Mouse (Mus musculus): ENCODE data around the gene Ttc25. TPM values are rescaled to one million over a fixed set of nuclear protein-coding genes. Genes with fewer than 3 reads are reported as not detected.

Gene Ttc25
- polyA plus RNA-seq, 1 experiment from 2014 or later = 0.14 TPM

GRCm38 (mm10) chr11:100594608-100595007 is 49.2 kb downstream of the Ttc25 start:
- Histone ChIP-seq H3K27ac (no peak overlapping the region), H3K4me3 (no peak overlapping the region), H3K9me3 (replicated peaks) (no peaks in the 10 kb centered on the region), H3K4me2 (no peak overlapping the region), H3K36me3 (peaks cover 99% of the 10 kb centered on the region), H3K27me3 (replicated peaks) (no peaks in the 10 kb centered on the region), H3K9ac (no peak overlapping the region), H3K4me1 (no peaks in the 10 kb centered on the region)
- no peak for ATAC-seq
- 78% methylated on average over 7 of the region's 7 CpGs for WGBS (ENCODE audit: insufficient replicate concordance)

DNA sequence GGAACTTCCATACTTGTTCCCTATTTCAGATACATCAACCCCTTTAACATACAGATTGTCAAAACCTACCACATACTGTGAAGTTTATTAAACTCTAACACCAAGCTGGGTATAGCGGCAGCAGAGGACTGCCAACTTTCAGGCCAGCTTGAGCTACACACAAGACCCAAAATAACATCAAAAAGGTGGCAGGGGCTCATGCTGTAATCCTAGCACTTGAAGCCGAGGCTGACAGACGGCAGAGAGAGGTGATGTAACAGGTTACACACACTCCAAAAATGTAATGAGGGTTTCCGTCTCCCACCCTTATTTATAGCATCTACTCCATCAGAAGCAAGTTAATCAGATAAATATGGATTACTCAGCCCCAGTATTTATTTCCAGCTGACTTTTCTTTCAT is 50.1 kb downstream of the Ttc25 start:
- WGBS (ENCODE audit: insufficient replicate concordance) = 77% methylated on average over 4 of the region's 4 CpGs
- Histone ChIP-seq H3K9me3 (replicated peaks) (no peaks in the 10 kb centered on the region), H3K27ac (no peak overlapping the region), H3K4me2 (no peak overlapping the region), H3K9ac (no peak overlapping the region), H3K4me1 (no peaks in the 10 kb centered on the region), H3K27me3 (replicated peaks) (no peaks in the 10 kb centered on the region), H3K4me3 (no peak overlapping the region), H3K36me3 (peaks cover 100% of the 10 kb centered on the region)
- ATAC-seq = no peak

DNA sequence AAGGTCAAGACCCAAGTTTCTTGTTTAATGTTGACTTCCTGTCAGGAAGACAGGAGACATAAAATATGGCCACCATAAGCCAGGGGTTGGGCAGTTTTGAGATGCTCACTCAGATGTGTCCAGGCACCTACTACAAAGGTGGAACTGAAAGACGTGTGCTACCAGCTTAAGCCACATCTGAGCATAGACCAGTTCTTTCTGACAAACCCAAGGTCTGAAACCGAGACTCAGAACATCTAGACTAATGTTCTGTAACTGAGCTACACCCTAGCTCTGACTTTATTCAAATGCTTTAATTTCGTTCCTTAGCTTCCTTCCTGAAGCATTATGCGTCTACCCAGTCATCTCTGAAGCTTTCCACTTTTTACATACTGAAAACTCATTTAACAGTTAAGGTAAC is 52.7 kb downstream of the Ttc25 start:
- Histone ChIP-seq H3K4me2 (no peak overlapping the region), H3K9ac (no peak overlapping the region), H3K9me3 (replicated peaks) (no peaks in the 10 kb centered on the region), H3K4me3 (no peak overlapping the region), H3K27ac (no peak overlapping the region), H3K4me1 (peaks cover 16% of the 10 kb centered on the region), H3K27me3 (replicated peaks) (no peaks in the 10 kb centered on the region), H3K36me3 (peaks cover 93% of the 10 kb centered on the region)
- whole genome bisulfite sequencing (ENCODE audit: insufficient replicate concordance) = 87% methylated on average over 4 of the region's 4 CpGs
- no peak for ATAC-seq

- Histone ChIP-seq H3K4me2 (no peak overlapping the region), H3K36me3 (peaks cover 77% of the 10 kb centered on the region), H3K4me3 (no peak overlapping the region), H3K9ac (no peak overlapping the region), H3K27ac (no peak overlapping the region), H3K27me3 (replicated peaks) (no peaks in the 10 kb centered on the region), H3K9me3 (replicated peaks) (no peaks in the 10 kb centered on the region), H3K4me1 (peaks cover 42% of the 10 kb centered on the region)
- 85% methylated on average over 3 of the region's 3 CpGs for WGBS (ENCODE audit: insufficient replicate concordance)
- no peak for ATAC-seq
Measured at GRCm38 (mm10) chr11:100601372-100601771, 56.0 kb downstream of the Ttc25 start.

GRCm38 (mm10) chr11:100603155-100603554 is 57.7 kb downstream of the Ttc25 start:
- Histone ChIP-seq H3K36me3 (peaks cover 73% of the 10 kb centered on the region), H3K4me3 (no peak overlapping the region), H3K9me3 (replicated peaks) (no peaks in the 10 kb centered on the region), H3K27ac (no peak overlapping the region), H3K9ac (no peak overlapping the region), H3K4me1 (peaks cover 43% of the 10 kb centered on the region), H3K27me3 (replicated peaks) (no peaks in the 10 kb centered on the region), H3K4me2 (no peak overlapping the region)
- 76% methylated on average over 9 of the region's 9 CpGs for WGBS (ENCODE audit: insufficient replicate concordance)
- no peak for ATAC-seq

DNA sequence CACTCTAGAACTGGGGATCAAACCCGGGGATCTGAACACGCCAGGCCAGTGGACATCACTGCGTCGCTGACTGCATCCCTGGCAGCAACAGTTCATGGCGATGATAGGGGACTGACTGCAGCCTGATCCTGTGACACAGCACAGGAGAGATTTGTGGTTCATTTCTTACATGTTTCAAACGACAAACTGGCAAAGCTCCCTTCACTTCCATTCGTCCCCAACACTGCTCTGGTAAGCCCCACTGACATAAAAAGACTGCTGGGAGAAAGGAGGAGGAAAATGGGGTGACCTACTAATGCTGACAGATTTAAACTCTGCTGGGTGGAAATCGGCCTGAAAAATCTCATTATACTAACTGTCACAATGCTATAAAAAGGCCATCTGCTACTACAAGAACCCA is 58.4 kb downstream of the Ttc25 start:
- no peak overlapping the region for H3K4me3 ChIP-seq
- no peak for ATAC-seq
- no peak overlapping the region for H3K27ac ChIP-seq
- 78% methylated on average over 8 of the region's 8 CpGs for WGBS (ENCODE audit: insufficient replicate concordance)
- H3K4me2 ChIP-seq = no peak overlapping the region
- no peaks in the 10 kb centered on the region for H3K27me3 ChIP-seq (replicated peaks)
- H3K9ac ChIP-seq = no peak overlapping the region
- no peaks in the 10 kb centered on the region for H3K9me3 ChIP-seq (replicated peaks)
- peaks cover 73% of the 10 kb centered on the region for H3K36me3 ChIP-seq
- peaks cover 43% of the 10 kb centered on the region for H3K4me1 ChIP-seq

DNA sequence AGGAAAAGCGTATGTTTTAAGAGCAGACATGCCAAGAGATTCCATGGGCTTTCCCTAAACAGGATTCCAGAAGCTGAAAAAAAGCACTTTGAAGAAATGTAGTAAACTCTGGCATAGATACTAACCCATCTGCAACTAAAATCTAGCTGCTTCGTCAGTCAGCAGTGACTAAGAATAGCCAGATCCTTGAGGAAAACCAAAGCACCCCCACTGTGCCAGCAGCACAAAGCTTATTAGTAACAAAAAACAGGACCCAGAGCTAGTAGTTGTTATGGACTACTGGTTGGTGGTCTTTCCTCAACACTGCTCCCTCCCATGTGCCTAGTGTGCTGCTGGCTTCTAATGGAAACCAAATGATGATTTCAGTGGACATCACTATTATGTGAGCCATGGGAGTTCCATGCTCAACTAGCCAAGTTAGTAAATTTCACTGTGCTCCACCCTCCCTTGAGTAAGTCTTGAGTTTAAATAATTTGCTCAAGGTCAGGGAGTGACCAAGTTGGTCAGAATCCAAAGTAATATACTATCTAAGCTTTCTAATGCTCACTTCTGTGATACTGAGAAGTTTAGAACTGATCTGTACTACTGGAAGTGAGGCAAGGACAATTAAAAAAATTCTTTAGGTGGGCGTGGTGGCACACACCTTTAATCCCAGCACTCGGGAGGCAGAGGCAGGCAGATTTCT is 59.1 kb downstream of the Ttc25 start:
- ATAC-seq = no peak
- no peak overlapping the region for H3K4me2 ChIP-seq
- H3K36me3 ChIP-seq = peaks cover 70% of the 10 kb centered on the region
- H3K9me3 ChIP-seq (replicated peaks) = no peaks in the 10 kb centered on the region
- H3K27ac ChIP-seq = no peak overlapping the region
- 77% methylated on average over 4 of the region's 4 CpGs for WGBS (ENCODE audit: insufficient replicate concordance)
- peaks cover 49% of the 10 kb centered on the region for H3K4me1 ChIP-seq
- no peak overlapping the region for H3K9ac ChIP-seq
- no peaks in the 10 kb centered on the region for H3K27me3 ChIP-seq (replicated peaks)
- H3K4me3 ChIP-seq = no peak overlapping the region

- H3K36me3 ChIP-seq = peaks cover 65% of the 10 kb centered on the region
- ATAC-seq = no peak
- no peak overlapping the region for H3K4me3 ChIP-seq
- H3K9me3 ChIP-seq (replicated peaks) = no peaks in the 10 kb centered on the region
- H3K9ac ChIP-seq = no peak overlapping the region
- peaks cover 59% of the 10 kb centered on the region for H3K4me1 ChIP-seq
- WGBS (ENCODE audit: insufficient replicate concordance) = 86% methylated on average over 10 of the region's 10 CpGs
- H3K27ac ChIP-seq = no peak overlapping the region
- H3K4me2 ChIP-seq = no peak overlapping the region
- no peaks in the 10 kb centered on the region for H3K27me3 ChIP-seq (replicated peaks)
Measured at GRCm38 (mm10) chr11:100605451-100605850, 60.0 kb downstream of the Ttc25 start.

DNA sequence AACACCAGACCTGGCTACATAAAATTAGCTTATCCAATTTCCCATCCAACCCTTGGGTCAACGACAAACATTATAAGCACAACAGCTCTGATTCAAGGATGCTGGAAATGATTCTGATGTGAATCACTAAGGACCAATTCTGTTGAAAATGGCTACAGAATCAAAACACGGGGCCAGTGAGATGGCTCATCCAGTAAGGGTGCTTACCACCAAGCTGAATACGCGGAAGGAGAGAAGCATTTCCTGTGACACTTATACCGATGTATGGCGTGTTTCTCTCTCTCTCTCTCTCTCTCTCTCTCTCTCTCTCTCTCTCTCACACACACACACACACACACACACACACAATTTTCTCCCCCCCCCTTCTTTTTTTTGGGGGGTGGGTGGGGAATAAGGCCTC is 61.7 kb downstream of the Ttc25 start:
- ATAC-seq = no peak
- Histone ChIP-seq H3K27me3 (replicated peaks) (no peaks in the 10 kb centered on the region), H3K27ac (no peak overlapping the region), H3K36me3 (peaks cover 60% of the 10 kb centered on the region), H3K4me3 (no peak overlapping the region), H3K9me3 (replicated peaks) (no peaks in the 10 kb centered on the region), H3K9ac (no peak overlapping the region), H3K4me2 (no peak overlapping the region), H3K4me1 (peaks cover 60% of the 10 kb centered on the region)
- WGBS (ENCODE audit: insufficient replicate concordance) = 78% methylated on average over 6 of the region's 6 CpGs

- H3K9ac ChIP-seq = no peak overlapping the region
- H3K27me3 ChIP-seq (replicated peaks) = no peaks in the 10 kb centered on the region
- H3K4me1 ChIP-seq = peaks cover 47% of the 10 kb centered on the region
- H3K27ac ChIP-seq = no peak overlapping the region
- ATAC-seq = no peak
- no peak overlapping the region for H3K4me3 ChIP-seq
- WGBS (ENCODE audit: insufficient replicate concordance) = 66% methylated on average over 4 of the region's 4 CpGs
- H3K9me3 ChIP-seq (replicated peaks) = no peaks in the 10 kb centered on the region
- peaks cover 56% of the 10 kb centered on the region for H3K36me3 ChIP-seq
- H3K4me2 ChIP-seq = no peak overlapping the region
Measured at GRCm38 (mm10) chr11:100608796-100609195, 63.4 kb downstream of the Ttc25 start.

GRCm38 (mm10) chr11:100609355-100609996 is 64.1 kb downstream of the Ttc25 start:
- H3K9ac ChIP-seq = no peak overlapping the region
- H3K27me3 ChIP-seq (replicated peaks) = no peaks in the 10 kb centered on the region

GRCm38 (mm10) chr11:100609997-100610680 is 64.7 kb downstream of the Ttc25 start:
- Histone ChIP-seq H3K4me2 (no peak overlapping the region), H3K27me3 (replicated peaks) (no peaks in the 10 kb centered on the region), H3K9ac (no peak overlapping the region), H3K27ac (no peak overlapping the region), H3K4me1 (peaks cover 49% of the 10 kb centered on the region), H3K36me3 (peaks cover 56% of the 10 kb centered on the region), H3K4me3 (no peak overlapping the region), H3K9me3 (replicated peaks) (no peaks in the 10 kb centered on the region)
- no peak for ATAC-seq
- 76% methylated on average over 9 of the region's 9 CpGs for WGBS (ENCODE audit: insufficient replicate concordance)

More at GRCm38 (mm10) chr11:100609355-100609996, 64.1 kb downstream of the Ttc25 start:
- peaks cover 46% of the 10 kb centered on the region for H3K4me1 ChIP-seq
- H3K9me3 ChIP-seq (replicated peaks) = no peaks in the 10 kb centered on the region
- H3K4me2 ChIP-seq = no peak overlapping the region
- no peak overlapping the region for H3K27ac ChIP-seq
- no peak overlapping the region for H3K4me3 ChIP-seq
- 79% methylated on average over 5 of the region's 5 CpGs for WGBS (ENCODE audit: insufficient replicate concordance)
- ATAC-seq = no peak
- peaks cover 57% of the 10 kb centered on the region for H3K36me3 ChIP-seq
